Mouse (Mus musculus) thymus, postnatal 10 days (tissue): ENCODE measurements at regions not wholly inside any gene's neighbourhood (a gene's known extent, or its start where the extent isn't known, plus 50 kb on each side); places are given as distances from the start of the nearest gene placed in this dataset.

Source experiments
- DNase-seq, 2 experiments: peaks; one replicate each; pipeline ENCODE4 v3.0.0; 2021; ENCODE audit warnings: low spot score in 2 of 2

- no peak for DNase-seq
Observed at GRCm38 (mm10) chr12:112376236-112376635, 113.0 kb upstream of the A530016L24Rik start.

GRCm38 (mm10) chr12:112376701-112377100 lies 112.5 kb upstream of the A530016L24Rik start:
- DNase-seq, result no peak

- no peak for DNase-seq
Observed at GRCm38 (mm10) chr12:112378482-112379243, 110.6 kb upstream of the A530016L24Rik start.

DNA sequence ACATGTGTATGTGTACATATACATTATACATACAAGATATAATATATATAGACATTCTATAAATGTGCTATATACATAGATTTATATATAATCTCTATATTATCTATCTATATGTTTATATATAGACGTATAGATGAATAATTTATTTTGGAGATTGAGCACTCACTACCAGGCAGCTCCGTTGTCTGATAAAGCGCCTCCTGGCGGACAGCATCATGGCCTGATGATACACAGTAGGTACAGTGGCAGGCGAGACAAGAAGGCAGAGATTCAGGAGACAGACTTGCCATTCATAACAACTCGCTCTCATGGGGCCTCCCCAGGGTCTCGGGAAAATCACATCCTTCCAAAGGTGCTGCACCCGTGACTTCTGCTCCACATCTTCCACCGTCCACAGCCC lies 101.4 kb upstream of the A530016L24Rik start:
- DNase-seq, result no peak

GRCm38 (mm10) chr12:112395909-112396308 lies 93.3 kb upstream of the A530016L24Rik start:
- no peak for DNase-seq

GRCm38 (mm10) chr12:112403688-112404240 lies 85.5 kb upstream of the A530016L24Rik start:
- no peak for DNase-seq

DNA sequence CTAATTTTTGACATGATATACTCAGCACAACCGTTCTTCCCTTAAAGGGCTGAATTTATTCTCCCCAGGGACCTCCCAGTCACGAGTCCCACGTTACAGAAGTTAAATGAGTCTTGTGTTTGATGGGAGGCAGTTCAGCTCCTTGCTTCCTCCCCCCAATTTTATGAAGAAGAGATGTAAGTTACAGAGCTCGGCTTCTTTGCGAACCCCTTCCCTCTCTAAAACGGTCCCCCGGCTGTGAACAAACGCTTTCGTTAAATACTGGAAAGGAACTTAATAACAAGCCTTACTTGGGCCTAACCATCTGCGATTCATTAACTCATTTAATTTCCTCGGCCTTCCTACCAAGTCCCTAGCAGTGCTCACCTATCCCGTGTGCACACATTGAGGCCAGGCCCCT lies 84.9 kb upstream of the A530016L24Rik start:
- no peak for DNase-seq

- no peak for DNase-seq
Observed at GRCm38 (mm10) chr12:112405781-112406213, 83.5 kb upstream of the A530016L24Rik start.

DNA sequence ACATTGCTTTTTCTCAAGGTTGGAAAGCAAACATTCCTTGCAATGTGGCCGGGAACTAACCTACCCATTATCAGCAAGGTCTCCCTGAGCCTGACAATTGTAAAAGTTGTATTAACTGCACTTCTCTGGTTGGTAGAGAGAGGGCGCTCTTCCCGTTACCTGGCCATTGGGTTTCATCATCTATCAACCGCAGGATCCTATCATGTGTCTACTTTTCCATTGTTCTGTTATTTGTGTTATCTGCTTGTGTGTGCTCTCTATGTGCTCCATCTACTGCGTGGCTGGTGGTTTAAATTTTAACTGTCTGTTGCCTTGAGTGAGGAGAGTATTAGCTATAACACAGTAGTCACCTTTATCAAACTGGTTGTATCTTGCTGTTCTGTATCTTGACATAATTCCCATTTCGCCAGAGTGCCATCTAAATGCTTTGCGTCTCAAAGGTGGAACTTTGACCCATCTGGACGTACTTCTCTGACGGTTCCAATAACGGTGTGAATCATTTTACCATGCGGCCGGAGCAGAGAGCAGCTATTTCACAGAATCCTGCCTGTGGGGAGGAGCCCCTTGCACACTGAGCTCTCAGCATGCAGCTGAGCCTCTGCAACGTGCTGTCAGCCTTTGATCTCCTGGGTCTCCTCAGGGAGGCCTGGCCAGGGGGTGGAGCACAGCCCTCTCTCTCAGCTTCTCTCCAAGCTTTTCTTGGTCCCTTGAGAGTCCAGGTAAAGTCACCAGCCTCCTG lies 77.5 kb upstream of the A530016L24Rik start:
- no peak for DNase-seq

DNA sequence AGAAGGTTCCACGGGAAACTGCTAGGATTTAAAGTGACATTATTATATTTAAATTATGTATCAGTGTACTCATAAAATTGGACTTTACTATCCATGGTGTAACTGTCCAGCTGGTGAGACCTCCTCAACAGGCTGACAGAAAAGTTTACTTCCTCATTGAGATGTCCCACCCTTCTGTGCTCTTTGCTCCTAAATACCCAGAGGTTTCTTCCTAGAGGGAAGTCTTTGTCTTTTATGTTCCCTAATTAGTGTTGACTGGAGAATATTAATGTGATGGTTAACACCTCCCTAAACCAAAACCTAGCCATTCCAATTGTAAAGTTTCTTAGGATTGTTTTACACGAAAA lies 76.9 kb upstream of the A530016L24Rik start:
- no peak for DNase-seq

DNA sequence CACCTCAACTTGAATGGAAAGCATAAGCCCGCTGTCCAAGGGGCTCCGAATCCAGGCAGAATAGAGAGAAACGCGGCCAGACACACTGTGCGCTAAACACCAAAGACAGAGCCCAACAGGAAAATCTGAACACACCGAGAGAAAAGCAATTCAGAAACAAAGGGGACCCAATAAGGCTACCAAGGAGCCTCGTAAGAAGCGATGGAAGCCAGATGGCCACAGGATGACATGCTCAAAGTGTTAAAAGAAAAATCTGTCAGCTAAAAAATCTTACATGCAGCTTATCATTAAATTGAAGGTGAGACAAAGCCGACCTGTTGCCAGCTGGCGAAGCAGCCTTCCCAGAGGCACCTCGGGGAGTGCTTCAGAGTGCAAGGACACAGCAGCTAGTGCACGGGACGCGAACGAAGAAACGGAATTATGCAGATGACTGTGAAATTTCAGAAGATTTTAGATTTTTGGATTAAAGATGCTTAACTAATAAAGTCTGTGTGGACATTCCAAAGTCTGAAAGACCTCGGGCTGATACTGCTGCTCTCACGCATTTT lies 73.2 kb upstream of the A530016L24Rik start:
- no peak for DNase-seq

DNA sequence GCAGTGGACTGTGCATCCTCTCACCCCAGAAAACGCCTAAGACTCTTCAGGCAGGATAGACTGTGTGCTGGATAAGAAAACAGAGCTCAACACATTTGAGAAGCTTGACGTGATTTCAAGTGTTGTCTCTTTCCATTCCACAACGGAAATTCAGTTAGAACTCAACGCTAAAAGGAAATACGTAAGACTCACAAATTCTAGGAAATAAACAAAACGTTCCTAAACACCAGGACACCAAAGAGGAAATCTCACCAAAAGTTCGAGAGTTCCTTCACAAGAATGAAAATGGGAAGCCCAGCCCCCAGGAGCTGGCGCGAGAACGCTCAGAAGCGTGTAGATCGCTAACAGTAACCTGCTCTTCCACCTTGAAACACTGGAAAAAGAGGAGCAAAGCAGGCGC lies 72.7 kb upstream of the A530016L24Rik start:
- no peak for DNase-seq

- no peak for DNase-seq
Observed at GRCm38 (mm10) chr12:112418636-112419035, 70.6 kb upstream of the A530016L24Rik start.

GRCm38 (mm10) chr12:112422177-112422576 lies 67.1 kb upstream of the A530016L24Rik start:
- no peak for DNase-seq

DNA sequence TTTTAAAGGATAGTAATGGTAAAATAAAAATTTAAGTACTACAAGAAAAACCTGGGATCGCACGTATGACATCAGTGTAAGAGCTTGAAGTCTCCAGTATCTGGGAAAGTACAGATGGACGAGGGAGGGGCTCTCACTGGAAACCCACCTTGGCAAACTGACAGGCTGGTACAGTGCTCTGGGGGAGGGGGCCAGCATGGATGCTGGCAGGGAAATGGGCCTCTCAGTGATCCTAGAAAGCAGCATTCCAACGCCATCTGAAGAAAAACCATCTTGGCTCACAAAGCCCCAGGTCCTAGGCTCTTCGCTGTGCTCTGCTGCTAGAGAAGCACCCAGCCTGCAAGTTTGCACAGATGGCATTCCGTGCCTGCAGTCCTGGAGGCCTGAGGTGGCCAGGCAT lies 65.1 kb upstream of the A530016L24Rik start:
- no peak for DNase-seq

GRCm38 (mm10) chr12:112426681-112427080 lies 62.6 kb upstream of the A530016L24Rik start:
- DNase-seq, result no peak

DNA sequence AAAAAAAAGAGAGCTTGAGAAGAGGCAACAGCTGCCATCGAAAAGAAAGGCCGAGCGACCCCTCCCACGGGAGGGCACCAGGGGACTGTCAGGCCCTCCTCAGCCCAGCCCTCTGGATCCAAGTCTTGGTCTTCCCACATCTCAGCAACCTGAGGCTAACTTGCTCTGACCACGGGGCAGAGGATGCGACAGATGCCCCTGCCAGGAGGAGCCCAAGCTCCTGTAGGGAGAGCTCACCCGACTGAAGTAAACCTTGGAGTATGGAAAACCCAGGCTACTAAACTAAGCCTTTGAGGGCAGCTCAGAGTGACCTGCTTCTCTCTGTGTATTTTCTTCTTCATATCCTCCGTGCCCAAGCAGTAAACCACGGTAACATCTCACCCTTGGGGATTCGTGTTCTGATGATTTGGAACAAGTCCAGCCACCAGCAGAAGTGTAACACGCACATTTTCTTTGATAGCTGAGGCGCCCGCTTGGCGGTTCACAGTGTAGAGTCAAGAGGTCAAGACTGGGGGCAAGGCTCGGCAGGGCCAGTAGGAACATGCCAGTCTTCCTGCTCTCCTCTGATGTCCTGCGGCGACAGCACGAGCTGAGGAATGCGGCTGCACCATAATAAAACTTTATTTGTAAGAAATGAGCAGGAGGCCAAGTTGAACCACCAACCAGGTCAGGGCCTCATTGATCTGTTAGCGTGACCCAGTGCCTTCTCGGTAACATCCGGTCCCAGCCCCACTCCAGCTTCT lies 59.0 kb upstream of the A530016L24Rik start:
- no peak for DNase-seq

GRCm38 (mm10) chr12:112433315-112433714 lies 55.9 kb upstream of the A530016L24Rik start:
- no peak for DNase-seq

DNA sequence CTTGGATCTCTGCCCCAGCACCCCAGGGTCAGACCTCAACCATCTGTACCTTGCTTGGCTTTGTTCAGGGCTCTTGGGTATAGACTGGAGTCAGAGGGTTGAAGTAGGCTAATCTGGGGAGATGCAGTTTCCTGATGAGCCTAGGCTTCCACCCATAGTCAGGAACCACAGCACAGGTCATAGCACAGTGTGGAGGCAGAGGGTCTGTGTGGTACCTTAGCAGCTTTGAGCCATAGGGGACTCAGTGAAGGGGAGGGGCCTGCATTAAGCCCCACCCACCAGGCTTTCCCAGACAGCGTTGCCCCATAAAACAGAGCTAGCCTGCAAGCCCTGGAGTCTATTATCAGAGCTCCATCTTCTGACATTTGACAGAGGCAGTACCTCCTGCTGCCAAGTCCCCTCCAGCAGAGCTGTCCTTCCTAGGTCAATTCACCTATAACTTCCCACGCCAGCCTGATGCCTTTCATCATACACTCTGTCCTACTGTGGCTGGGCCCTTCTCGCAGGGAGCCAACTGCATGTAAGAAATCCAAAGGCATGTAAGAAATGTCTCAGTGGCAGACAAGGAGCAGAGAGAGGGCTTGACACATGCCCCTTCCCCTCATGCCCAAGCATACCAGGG lies 54.5 kb upstream of the A530016L24Rik start:
- no peak for DNase-seq

DNA sequence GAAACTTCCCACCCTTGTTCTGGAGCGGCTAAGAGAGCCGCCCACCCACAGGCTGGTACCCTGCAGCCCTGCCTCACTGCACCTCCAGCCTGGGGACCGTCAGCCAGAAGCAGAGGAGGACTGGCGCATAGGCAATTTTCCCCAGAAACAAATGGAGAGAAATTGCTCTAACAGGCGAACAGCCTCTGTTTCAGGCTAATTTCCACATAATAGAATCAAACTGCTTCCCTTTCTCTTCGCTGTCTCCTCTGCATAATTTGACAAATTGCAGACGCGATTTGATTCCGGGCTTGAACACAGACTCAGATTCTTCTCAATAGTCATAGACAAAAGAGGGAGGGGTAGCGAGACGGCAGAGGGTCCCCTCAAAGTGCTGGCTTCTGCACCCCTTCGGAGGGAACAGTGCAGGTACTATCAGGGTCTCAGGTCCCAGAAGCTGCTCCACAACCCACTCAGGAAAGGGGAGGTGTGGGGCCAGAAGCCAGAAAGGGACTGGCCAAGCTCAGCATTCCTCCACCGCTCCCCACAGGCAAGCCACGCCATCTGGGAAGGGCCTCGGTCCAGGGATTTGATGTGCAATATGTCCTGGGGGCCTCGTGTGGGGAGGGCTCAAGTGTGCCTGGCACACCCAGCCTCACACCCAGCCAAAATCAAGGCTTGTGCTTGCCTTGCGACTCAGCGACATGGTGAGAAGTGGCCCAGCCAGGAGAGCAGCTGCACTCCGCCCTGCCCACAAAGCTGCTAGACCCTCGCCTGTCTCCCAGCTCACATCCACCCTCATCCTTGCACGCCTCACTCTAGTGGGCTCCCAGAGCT lies 53.7 kb upstream of the A530016L24Rik start:
- DNase-seq, result no peak

DNA sequence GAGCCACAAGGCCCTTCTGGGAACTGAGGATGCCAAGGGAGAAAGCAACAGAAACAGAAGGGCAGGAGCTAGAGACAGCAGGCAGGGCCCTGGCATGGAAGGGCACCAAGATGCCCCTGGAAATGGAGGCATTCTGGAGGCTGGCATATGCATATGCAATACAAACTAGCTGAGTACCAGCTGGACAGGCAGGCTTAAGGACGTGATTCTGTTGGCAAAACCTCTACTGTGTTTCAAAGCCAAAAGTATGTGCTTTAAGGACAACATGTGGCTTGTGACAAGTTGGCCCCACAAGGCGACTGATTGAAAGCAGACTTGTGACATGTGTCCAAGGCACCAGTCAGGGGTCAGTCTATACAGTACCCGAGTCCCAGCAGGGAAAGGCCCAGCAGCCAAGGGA lies 52.2 kb upstream of the A530016L24Rik start:
- DNase-seq, result no peak
